Mouse (Mus musculus) stomach, embryonic 16.5 days (tissue): ENCODE measurements around the gene Pitpnc1. TPM values are rescaled to one million over a fixed set of nuclear protein-coding genes. Genes with fewer than 3 reads are reported as not detected.
"Not testable (repeated sequence)": the region's sequence is repeated elsewhere in the genome, so short reads cannot be mapped to it uniquely, and the experiment has no call there.

Experiments used
- ATAC-seq: fragments of 200-750 bp; cut with Nextera tagmentation; 2 replicates; pipeline ENCODE4 v1.8.0; 2017; ENCODE audit warnings: moderate number of reproducible peaks, moderate TSS enrichment; ENCODE audit not compliant: insufficient read depth, low FRiP score
- H3K27ac ChIP-seq: fragments of 300-500 bp; sonication (generic); 2 replicates; pipeline ENCODE4 v1.5.1; 2014; ENCODE audit warnings: low read length
- H3K27me3 ChIP-seq: fragments of 300-500 bp; sonication (generic); 2 replicates; pipeline ENCODE4 v1.6.1; 2014; ENCODE audit warnings: low read length, control low read depth, mixed read lengths; ENCODE audit not compliant: control insufficient read depth, insufficient read depth
- H3K36me3 ChIP-seq: fragments of 300-500 bp; sonication (generic); 2 replicates; pipeline ENCODE4 v1.6.1; 2014; ENCODE audit warnings: low read length; ENCODE audit not compliant: control insufficient read depth, insufficient read depth
- H3K4me1 ChIP-seq: fragments of 300-500 bp; sonication (generic); 2 replicates; pipeline ENCODE4 v1.6.1; 2014; ENCODE audit warnings: low read length, control low read depth, mixed read lengths; ENCODE audit not compliant: control insufficient read depth, insufficient read depth
- H3K4me2 ChIP-seq: fragments of 300-500 bp; sonication (generic); 2 replicates; pipeline ENCODE4 v1.6.1; 2014; ENCODE audit warnings: low read depth, low read length, mixed read lengths
- H3K4me3 ChIP-seq: fragments of 300-500 bp; sonication (generic); replicated peaks from 2 replicates; pipeline ENCODE4 v1.5.1; 2014; ENCODE audit warnings: mild to moderate bottlenecking, low read length
- H3K9ac ChIP-seq: fragments of 300-500 bp; sonication (generic); 2 replicates; pipeline ENCODE4 v1.6.1; 2014; ENCODE audit warnings: low read length
- H3K9me3 ChIP-seq: fragments of 300-500 bp; sonication (generic); replicated peaks from 2 replicates; pipeline ENCODE4 v1.6.1; 2016; ENCODE audit warnings: low read length, control low read depth; ENCODE audit not compliant: control insufficient read depth
- WGBS: fragments of 180-500 bp; shearing (Covaris S2); extraction: QIAGEN DNeasy Blood & Tissue Kit; methylation state at CpG from one replicate; pipeline ENCODE4 v1.1.7; 2014; 5-methylcytosine and 5-hydroxymethylcytosine counted together
- polyA plus RNA-seq: library from polyadenylated mRNA; unstranded; fragments of >200 nt; fragmentation: Nextera tagmentation; extraction: Ambion mirVana; gene quantifications from 2 replicates; pipeline ENCODE4 v1.2.1, GENCODE M21; 2015

Gene Pitpnc1
- polyA plus RNA-seq, 1 experiment from 2014 or later: 13.9 TPM

DNA sequence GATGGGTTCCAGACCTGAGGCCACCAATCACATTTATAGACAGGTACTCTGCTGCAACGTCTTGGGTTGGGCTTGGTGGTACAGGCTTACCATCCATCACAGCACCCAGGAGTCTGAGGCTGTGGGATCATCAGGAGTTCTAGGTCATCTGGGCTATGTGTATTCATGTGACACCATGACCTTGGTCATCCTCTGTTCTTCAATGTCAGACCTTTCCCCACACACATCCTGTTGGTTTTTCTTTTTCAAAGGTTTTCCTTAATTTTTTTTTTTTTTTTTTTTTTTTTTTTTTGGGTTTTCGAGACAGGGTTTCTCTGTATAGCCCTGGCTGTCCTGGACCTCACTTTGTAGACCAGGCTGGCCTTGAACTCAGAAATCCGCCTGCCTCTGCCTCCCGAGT lies 33.9 kb upstream of the Pitpnc1 start:
- not testable (repeated sequence) for H3K4me2 ChIP-seq, H3K4me1 ChIP-seq, H3K4me3 ChIP-seq, H3K27me3 ChIP-seq, H3K9me3 ChIP-seq, H3K9ac ChIP-seq, H3K27ac ChIP-seq, ATAC-seq, H3K36me3 ChIP-seq
- 81% methylated on average over 3 of the region's 4 CpGs for WGBS

GRCm38 (mm10) chr11:107502801-107503200 lies 32.3 kb upstream of the Pitpnc1 start:
- 82% methylated on average over 8 of the region's 8 CpGs for WGBS
- Histone ChIP-seq H3K4me2 (no peak overlapping the region), H3K9ac (no peak overlapping the region), H3K9me3 (no peaks in the 10 kb centered on the region), H3K36me3 (peaks cover 7% of the 10 kb centered on the region; the same call in 1 of the 2 replicates), H3K27ac (no peak overlapping the region), H3K4me3 (no peak overlapping the region), H3K4me1 (no peaks in the 10 kb centered on the region), H3K27me3 (no peaks in the 10 kb centered on the region)
- ATAC-seq: no peak

DNA sequence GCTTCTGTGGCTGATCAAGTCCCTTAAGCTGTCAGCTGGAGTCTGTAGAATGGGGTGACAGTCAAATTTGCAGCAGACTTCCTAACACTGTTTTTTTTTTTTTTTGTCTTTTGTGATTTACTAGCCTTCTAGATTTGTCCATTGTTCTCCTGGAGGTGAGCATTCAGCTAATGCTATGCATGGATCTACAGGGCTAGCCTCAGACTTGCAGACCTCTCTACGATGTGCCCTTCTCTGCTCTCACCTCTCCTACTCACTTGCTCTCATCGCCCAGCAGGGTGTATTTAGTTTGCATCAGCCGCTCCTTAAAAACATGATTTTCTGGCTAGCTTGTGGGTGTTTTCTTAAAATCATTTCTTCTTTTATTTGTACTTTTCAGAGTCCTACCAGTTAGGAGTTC lies 13.8 kb upstream of the Pitpnc1 start:
- ATAC-seq: no peak
- Histone ChIP-seq H3K36me3 (peaks cover 18% of the 10 kb centered on the region), H3K27ac (peak overlapping the region; percentile 14; the same call in 1 of the 2 replicates), H3K9me3 (no peaks in the 10 kb centered on the region), H3K4me2 (no peak overlapping the region), H3K27me3 (no peaks in the 10 kb centered on the region), H3K4me1 (peaks cover 19% of the 10 kb centered on the region), H3K9ac (no peak overlapping the region), H3K4me3 (no peak overlapping the region)
- WGBS: 77% methylated on average over 3 of the region's 3 CpGs

DNA sequence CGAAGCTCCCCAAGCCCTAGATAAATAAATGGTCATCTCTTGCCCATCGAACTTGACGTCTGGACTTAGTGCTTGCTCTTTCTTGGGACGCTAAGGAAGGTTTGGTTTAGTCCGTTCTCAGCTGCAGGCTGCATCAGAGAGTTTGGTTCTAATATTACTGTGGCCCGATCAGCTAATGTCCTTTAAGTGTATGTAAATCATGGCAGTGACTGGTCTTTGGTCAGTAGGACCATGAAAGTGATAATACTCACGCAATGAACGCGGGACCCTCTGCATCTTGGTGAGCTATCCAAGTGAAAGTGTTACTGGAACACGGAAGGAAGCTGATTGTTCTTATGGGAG lies 9.3 kb upstream of the Pitpnc1 start:
- Histone ChIP-seq H3K27me3 (no peaks in the 10 kb centered on the region), H3K4me3 (peak overlapping the region; percentile 82), H3K36me3 (no peaks in the 10 kb centered on the region), H3K4me2 (peak overlapping the region; percentile 86), H3K27ac (peak overlapping the region; percentile 81), H3K4me1 (peaks cover 19% of the 10 kb centered on the region), H3K9ac (peak overlapping the region; percentile 97), H3K9me3 (no peaks in the 10 kb centered on the region)
- WGBS: under 1% methylated on average over 10 of the region's 10 CpGs
- ATAC-seq: no peak

- Histone ChIP-seq H3K4me1 (peaks cover 19% of the 10 kb centered on the region), H3K27ac (peak within 1 kb of the TSS; percentile 81), H3K36me3 (no peaks in the 10 kb centered on the region), H3K9ac (peak within 1 kb of the TSS; percentile 97), H3K27me3 (no peaks in the 10 kb centered on the region), H3K9me3 (no peaks in the 10 kb centered on the region), H3K4me3 (peak within 1 kb of the TSS; percentile 82), H3K4me2 (peak within 1 kb of the TSS; percentile 86)
- ATAC-seq: peak; percentile 99
- under 1% methylated on average over 51 of the region's 51 CpGs for WGBS
These were observed 8.8 kb upstream of the Pitpnc1 start, which contains the start of gene Psmd12 for GRCm38 (mm10) chr11:107479053-107479861. Gene Psmd12, plus strand, starts transcription at chr11:107479484.

GRCm38 (mm10) chr11:107473137-107473820 lies 2.8 kb upstream of the Pitpnc1 start:
- no peak overlapping the region for H3K27ac ChIP-seq
- no peak overlapping the region for H3K9ac ChIP-seq
- H3K9me3 ChIP-seq: no peaks in the 10 kb centered on the region
- 23% methylated on average over 8 of the region's 8 CpGs for WGBS
- H3K4me3 ChIP-seq: no peak overlapping the region
- no peaks in the 10 kb centered on the region for H3K27me3 ChIP-seq
- no peaks in the 10 kb centered on the region for H3K36me3 ChIP-seq
- peak; percentile 22; the same call in 1 of the 2 replicates for ATAC-seq
- peaks cover 19% of the 10 kb centered on the region for H3K4me1 ChIP-seq
- H3K4me2 ChIP-seq: no peak overlapping the region

- Histone ChIP-seq H3K27ac (no peak overlapping the region), H3K27me3 (no peaks in the 10 kb centered on the region), H3K9ac (no peak overlapping the region), H3K36me3 (no peaks in the 10 kb centered on the region), H3K4me1 (peaks cover 23% of the 10 kb centered on the region), H3K4me2 (no peak overlapping the region), H3K9me3 (no peaks in the 10 kb centered on the region), H3K4me3 (no peak overlapping the region)
- no peak for ATAC-seq
- WGBS: 88% methylated on average over 3 of the region's 3 CpGs
These were observed 1.8 kb upstream of the Pitpnc1 start for GRCm38 (mm10) chr11:107472304-107472703.

DNA sequence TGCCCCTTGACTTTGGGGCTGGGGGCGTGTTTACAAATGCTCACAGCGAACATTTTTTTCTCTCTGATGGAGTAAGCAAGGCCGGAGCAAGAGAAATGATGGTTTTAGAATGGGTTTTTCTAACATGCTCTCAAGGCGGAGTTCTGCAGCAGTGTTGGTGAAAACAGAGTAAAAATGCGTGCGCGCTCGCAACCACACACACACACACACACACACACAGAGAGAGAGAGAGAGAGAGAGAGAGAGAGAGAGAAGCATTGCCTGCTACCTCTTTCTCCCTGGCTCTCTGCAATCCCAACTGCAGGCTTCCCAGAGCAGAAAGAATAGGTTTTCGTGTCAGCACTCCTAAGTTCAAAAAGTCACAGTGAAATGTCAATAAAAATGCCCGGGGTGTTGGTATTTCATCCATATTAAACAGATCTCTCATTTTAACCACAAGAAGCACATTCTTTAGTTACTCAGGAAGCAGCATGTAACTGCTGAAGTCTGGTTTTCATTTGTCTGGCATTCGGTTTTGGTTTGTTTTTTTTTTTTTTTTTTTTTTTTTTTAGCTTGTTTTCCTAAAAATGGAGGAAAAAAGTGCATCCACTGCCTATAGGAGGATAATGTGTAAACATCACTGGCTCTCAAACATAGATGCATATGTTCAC lies 697 bp upstream of the Pitpnc1 start:
- Histone ChIP-seq H3K9ac (peak overlapping the region; percentile 73), H3K4me2 (peak overlapping the region; percentile 89), H3K27me3 (no peaks in the 10 kb centered on the region), H3K9me3 (no peaks in the 10 kb centered on the region), H3K4me1 (peaks cover 23% of the 10 kb centered on the region), H3K27ac (peak overlapping the region; percentile 81), H3K4me3 (peak overlapping the region; percentile 54), H3K36me3 (no peaks in the 10 kb centered on the region)
- no peak for ATAC-seq
- WGBS: 5% methylated on average over 11 of the region's 11 CpGs
